Mouse (Mus musculus) neural tube, embryonic 12.5 days (tissue): ENCODE data around the gene Dpyd. TPM values are rescaled to one million over a fixed set of nuclear protein-coding genes. Genes with fewer than 3 reads are reported as not detected.

Experiments used
- ATAC-seq: fragments of 200-750 bp; cut with Nextera tagmentation; 2 replicates; pipeline ENCODE4 v1.8.0; 2017; ENCODE audit warnings: low read depth, mild to moderate bottlenecking, moderate TSS enrichment, moderate library complexity; ENCODE audit not compliant: low FRiP score
- H3K27ac ChIP-seq: fragments of 300-500 bp; sonication (generic); 2 replicates; pipeline ENCODE4 v1.5.1; 2016
- H3K27me3 ChIP-seq: fragments of 300-500 bp; sonication (generic); replicated peaks from 2 replicates; pipeline ENCODE4 v1.6.1; 2016; ENCODE audit warnings: mild to moderate bottlenecking
- H3K36me3 ChIP-seq: fragments of 300-500 bp; sonication (generic); 2 replicates; pipeline ENCODE4 v1.6.1; 2016; ENCODE audit warnings: mild to moderate bottlenecking
- H3K4me1 ChIP-seq: fragments of 300-500 bp; sonication (generic); 2 replicates; pipeline ENCODE4 v1.6.1; 2016
- H3K4me2 ChIP-seq: fragments of 300-500 bp; sonication (generic); replicated peaks from 2 replicates; pipeline ENCODE4 v1.6.1; 2016; ENCODE audit warnings: mild to moderate bottlenecking
- H3K4me3 ChIP-seq: fragments of 300-500 bp; sonication (generic); 2 replicates; pipeline ENCODE4 v1.5.1; 2016
- H3K9ac ChIP-seq: fragments of 300-500 bp; sonication (generic); 2 replicates; pipeline ENCODE4 v1.6.1; 2016; ENCODE audit warnings: mild to moderate bottlenecking
- H3K9me3 ChIP-seq: fragments of 300-500 bp; sonication (generic); 2 replicates; pipeline ENCODE4 v1.6.1; 2016; ENCODE audit warnings: mild to moderate bottlenecking
- WGBS: fragments of 180-500 bp; shearing (Covaris S2); methylation state at CpG from one replicate; pipeline ENCODE4 v1.1.7; 2016; 5-methylcytosine and 5-hydroxymethylcytosine counted together
- polyA plus RNA-seq: library from polyadenylated mRNA; unstranded; fragments of >200 nt; fragmentation: Nextera tagmentation; extraction: Ambion mirVana; gene quantifications from 2 replicates; pipeline ENCODE4 v1.2.1, GENCODE M21; 2016

The Dpyd gene
- polyA plus RNA-seq, 1 experiment from 2014 or later = 6.5 TPM

DNA sequence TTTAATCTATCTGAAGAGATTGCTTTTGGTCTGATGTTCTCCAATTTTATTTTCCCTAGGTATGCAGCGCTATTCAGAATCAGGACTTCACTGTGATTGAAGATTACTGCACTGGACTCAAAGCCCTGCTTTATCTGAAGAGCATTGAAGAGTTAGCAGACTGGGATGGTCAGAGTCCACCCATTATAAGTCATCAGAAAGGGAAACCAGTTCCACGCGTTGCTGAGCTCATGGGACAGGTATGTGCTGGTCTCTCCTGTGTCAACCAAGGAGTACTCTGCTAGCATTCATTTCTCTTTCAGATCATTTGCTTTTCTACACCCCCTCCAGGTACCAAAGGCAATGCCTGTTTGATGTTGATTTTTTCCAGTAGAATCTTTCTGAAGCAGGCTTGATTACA lies 752.8 kb downstream of the Dpyd start:
- Histone ChIP-seq H3K4me3 (no peak overlapping the region), H3K4me1 (no peaks in the 10 kb centered on the region), H3K9me3 (no peaks in the 10 kb centered on the region), H3K27me3 (no peaks in the 10 kb centered on the region), H3K27ac (no peak overlapping the region), H3K4me2 (no peak overlapping the region), H3K9ac (no peak overlapping the region), H3K36me3 (no peaks in the 10 kb centered on the region)
- no peak for ATAC-seq
- WGBS = 90% methylated on average over 3 of the region's 3 CpGs

DNA sequence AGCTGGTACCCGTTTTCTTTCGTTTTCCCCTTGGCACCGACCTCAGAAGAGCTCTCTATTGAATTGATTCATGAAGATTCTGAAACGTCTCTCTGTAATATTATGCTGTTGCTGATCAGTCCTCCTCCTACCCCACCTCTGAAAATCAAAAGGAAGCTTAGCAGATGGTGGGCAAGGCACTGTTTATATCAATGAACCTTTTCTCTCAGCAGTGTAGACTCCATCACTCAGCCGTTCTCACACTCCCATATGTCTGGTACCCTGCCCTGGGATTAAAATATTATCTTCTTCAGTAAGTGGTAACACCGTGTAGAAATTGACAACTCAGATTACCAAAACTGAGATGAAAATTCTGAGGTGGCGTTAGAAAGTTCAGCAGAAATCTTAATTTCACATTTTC lies 767.1 kb downstream of the Dpyd start:
- ATAC-seq = no peak
- Histone ChIP-seq H3K4me3 (no peak overlapping the region), H3K9me3 (no peaks in the 10 kb centered on the region), H3K36me3 (no peaks in the 10 kb centered on the region), H3K27me3 (no peaks in the 10 kb centered on the region), H3K9ac (no peak overlapping the region), H3K4me1 (no peaks in the 10 kb centered on the region), H3K4me2 (no peak overlapping the region), H3K27ac (no peak overlapping the region)
- 82% methylated on average over 7 of the region's 7 CpGs for WGBS

DNA sequence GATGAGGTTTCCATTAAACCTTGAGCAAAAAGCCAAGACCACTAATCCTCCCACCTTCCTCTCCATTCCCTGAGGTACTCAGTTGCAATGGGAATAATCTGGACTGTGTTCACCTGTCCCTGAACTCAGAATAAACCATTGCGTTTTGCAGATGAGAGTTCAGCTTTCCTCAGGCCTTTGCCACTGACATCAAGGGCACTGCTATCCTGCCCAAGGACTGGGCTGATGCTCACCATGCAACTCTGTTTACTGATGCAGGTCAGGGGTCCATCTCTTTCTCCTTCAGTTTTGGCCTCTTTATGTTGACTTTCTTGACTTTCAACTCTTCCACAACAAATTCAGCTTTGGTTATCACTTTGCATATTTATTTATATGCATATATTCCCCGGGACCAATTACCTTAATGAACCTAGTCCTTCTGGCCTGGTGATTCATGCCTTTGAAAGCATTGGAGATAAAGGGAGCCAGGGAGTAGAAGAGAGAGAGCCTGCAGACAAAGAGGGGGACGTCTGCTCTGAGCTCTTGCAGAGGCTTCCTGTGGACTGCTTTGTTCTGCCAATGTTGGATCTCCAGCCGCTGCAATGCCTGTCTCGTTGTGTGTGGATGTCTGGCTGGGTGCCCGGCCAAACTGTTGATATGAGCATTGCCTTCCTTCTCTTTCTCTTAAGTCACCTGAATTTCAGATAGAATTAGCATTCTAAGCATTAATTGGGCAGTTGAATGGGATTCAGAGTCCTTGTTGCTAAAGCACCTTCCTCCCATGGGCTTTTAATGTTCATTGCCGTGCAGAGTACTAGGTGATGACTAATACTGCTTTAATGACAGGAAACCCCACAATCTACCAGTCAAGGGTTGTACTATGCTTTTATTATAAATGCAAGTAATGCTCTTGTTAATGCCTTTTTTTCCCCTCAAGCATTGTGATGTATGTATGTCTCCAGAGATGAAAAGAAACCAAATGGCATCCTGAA lies 771.7 kb downstream of the Dpyd start:
- no peak overlapping the region for H3K27ac ChIP-seq
- WGBS = 38% methylated on average over 7 of the region's 7 CpGs
- no peaks in the 10 kb centered on the region for H3K36me3 ChIP-seq
- no peaks in the 10 kb centered on the region for H3K4me1 ChIP-seq
- no peak overlapping the region for H3K4me2 ChIP-seq
- H3K4me3 ChIP-seq = no peak overlapping the region
- H3K27me3 ChIP-seq = no peaks in the 10 kb centered on the region
- no peak overlapping the region for H3K9ac ChIP-seq
- H3K9me3 ChIP-seq = no peaks in the 10 kb centered on the region
- no peak for ATAC-seq

DNA sequence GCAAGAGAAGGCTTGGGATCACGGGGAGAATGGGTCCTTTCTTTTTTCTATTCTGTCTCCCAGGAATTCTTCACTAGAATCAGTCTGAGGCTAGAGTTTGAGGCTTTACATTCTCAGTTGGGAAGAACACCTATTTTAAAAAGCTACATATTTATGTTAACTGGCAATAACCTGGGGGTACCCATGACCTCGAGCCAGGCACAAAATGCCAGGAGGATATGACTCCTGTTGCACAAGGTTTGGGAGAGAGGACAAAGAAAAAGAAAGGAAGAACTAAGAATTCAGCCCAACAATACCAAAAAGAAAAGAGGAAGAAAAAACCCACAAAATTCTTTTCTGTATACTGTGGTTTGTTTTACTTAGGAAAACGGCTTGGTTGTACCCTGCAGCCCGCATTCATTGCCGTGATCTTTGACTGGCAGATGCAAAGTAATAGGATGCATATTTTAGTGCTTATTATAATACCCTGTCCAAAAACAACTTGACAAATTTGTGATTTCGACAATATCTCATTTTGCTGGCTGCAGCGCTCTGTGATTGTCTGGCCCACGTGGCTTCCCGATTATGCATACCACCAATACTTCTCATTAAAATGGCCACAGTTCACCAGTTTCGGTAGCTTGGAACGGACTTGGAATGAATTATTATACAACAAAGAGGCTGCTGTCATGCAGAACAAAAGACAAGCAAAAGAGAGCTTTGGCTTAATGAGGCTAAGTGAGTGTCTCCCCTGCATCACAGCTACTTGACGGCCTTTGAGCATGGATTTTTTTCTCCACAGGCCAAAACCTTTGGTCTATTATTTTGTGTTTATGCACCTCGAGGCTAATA lies 799.8 kb downstream of the Dpyd start:
- Histone ChIP-seq H3K4me2 (peak overlapping the region; percentile 20; the same call in 1 of the 2 replicates), H3K27ac (no peak overlapping the region)
- peak; percentile 75 for ATAC-seq

GRCm38 (mm10) chr3:119362392-119362791 lies 800.5 kb downstream of the Dpyd start:
- H3K36me3 ChIP-seq = no peaks in the 10 kb centered on the region
- no peaks in the 10 kb centered on the region for H3K27me3 ChIP-seq
- ATAC-seq = 0 out of 2 replicates have a peak, but pooled peaks have one; percentile 7
- no peaks in the 10 kb centered on the region for H3K4me1 ChIP-seq
- no peak overlapping the region for H3K9ac ChIP-seq
- H3K9me3 ChIP-seq = no peaks in the 10 kb centered on the region
- no peak overlapping the region for H3K4me3 ChIP-seq
- no peak overlapping the region for H3K27ac ChIP-seq
- H3K4me2 ChIP-seq = no peak overlapping the region
- 77% methylated on average over 3 of the region's 3 CpGs for WGBS

More for the DNA sequence above, 799.8 kb downstream of the Dpyd start:
- 46% methylated on average over 13 of the region's 13 CpGs for WGBS
- Histone ChIP-seq H3K9me3 (no peaks in the 10 kb centered on the region), H3K4me3 (no peak overlapping the region), H3K27me3 (no peaks in the 10 kb centered on the region), H3K36me3 (no peaks in the 10 kb centered on the region), H3K9ac (no peak overlapping the region), H3K4me1 (no peaks in the 10 kb centered on the region)

- H3K36me3 ChIP-seq = no peaks in the 10 kb centered on the region
- H3K4me2 ChIP-seq = no peak overlapping the region
- no peak overlapping the region for H3K9ac ChIP-seq
- no peak overlapping the region for H3K4me3 ChIP-seq
- no peaks in the 10 kb centered on the region for H3K9me3 ChIP-seq
- WGBS = 65% methylated on average over 2 of the region's 2 CpGs
- ATAC-seq = no peak
- no peaks in the 10 kb centered on the region for H3K4me1 ChIP-seq
- no peaks in the 10 kb centered on the region for H3K27me3 ChIP-seq
- no peak overlapping the region for H3K27ac ChIP-seq
These were observed 807.0 kb downstream of the Dpyd start for GRCm38 (mm10) chr3:119368931-119369330.

DNA sequence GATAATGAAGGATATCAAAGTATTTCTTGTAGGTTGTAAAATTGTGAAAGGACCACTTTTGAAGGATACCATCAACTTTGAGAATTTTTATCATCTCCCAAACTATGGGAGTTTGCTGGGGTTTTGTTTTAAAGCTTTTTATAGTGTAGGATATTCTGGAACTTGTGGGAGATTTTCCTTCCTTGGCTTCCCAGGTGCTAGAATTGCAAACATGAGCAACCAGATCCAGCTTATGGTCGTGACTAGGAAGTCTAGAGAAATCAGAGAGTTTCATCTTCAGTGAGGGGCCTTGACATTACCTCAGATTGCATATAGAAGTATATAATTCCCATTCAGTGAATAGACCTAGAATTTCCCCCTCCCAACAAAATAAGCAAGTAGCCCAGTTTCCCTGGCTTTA lies 819.2 kb downstream of the Dpyd start:
- no peak overlapping the region for H3K4me2 ChIP-seq
- H3K4me3 ChIP-seq = no peak overlapping the region
- 74% methylated on average over 1 of the region's 1 CpGs for WGBS
- no peak overlapping the region for H3K27ac ChIP-seq
- no peaks in the 10 kb centered on the region for H3K9me3 ChIP-seq
- no peaks in the 10 kb centered on the region for H3K27me3 ChIP-seq
- no peaks in the 10 kb centered on the region for H3K36me3 ChIP-seq
- H3K4me1 ChIP-seq = no peaks in the 10 kb centered on the region
- no peak for ATAC-seq
- no peak overlapping the region for H3K9ac ChIP-seq

DNA sequence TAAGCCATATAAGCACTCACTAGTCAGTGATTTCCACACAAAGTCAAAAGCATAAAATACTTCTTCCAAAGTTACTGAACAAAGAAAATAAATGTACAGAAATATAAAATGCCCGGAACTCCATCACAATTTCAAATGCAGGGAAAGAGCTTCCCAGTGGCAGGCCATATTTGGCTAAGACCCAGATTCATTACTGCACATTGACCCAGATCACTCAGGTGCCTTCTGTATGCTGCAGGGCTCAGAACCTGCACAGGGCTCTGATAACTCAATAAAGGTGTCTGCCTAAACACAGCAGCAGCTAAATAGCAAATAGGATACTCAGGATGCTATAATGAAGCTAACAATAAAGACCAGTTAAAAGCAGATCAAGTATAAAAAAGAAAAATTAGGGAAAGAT lies 820.5 kb downstream of the Dpyd start:
- H3K9me3 ChIP-seq = no peaks in the 10 kb centered on the region
- WGBS = 98% methylated on average over 1 of the region's 1 CpGs
- no peak overlapping the region for H3K4me3 ChIP-seq
- ATAC-seq = no peak
- H3K36me3 ChIP-seq = no peaks in the 10 kb centered on the region
- H3K4me1 ChIP-seq = 0 out of 2 replicates have a peak, but pooled peaks cover 2% of the 10 kb centered on the region
- H3K27me3 ChIP-seq = no peaks in the 10 kb centered on the region
- H3K4me2 ChIP-seq = no peak overlapping the region
- H3K27ac ChIP-seq = no peak overlapping the region
- no peak overlapping the region for H3K9ac ChIP-seq

DNA sequence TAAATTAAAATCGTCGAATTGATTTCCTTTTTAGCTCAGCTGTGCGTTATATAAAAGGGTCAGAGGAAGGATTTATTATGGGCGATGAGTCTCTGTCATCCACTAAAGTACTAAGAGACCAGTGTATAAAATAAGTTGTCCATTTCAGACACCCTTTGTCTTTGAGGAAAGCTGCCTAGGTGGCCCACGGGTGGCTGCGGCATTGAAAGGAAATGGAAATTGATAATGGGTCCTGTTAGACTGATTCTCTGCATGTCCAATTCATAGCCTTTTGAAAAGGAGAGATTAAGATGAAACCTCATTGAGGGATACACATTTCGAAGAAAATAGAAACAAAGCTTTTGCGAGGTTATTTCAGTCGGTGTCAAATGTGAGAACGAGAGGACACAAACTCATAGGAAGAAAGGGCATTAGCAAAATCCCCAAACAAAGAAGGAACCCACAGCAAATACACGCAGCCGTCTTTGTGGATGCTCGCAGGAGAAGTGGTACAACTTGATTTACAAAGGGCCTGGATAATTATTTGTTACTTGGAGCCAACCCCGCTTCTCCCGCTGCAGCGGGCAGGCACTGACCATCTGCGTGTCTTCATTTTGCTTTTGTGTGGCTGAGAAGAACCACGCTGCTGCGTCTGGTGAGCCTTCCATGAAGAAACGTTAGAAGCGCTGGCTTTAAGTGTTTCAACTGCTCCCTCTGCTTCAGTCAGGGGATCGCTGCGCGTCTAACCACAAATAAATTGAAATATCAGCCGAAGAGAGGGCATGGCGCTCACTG lies 825.6 kb downstream of the Dpyd start:
- peaks cover 2% of the 10 kb centered on the region; the same call in 1 of the 2 replicates for H3K4me1 ChIP-seq
- H3K36me3 ChIP-seq = no peaks in the 10 kb centered on the region
- no peak overlapping the region for H3K4me3 ChIP-seq
- peak; percentile 51 for ATAC-seq
- H3K9ac ChIP-seq = 0 out of 2 replicates have a peak overlapping the region, but pooled peaks have one; percentile 21
- no peaks in the 10 kb centered on the region for H3K9me3 ChIP-seq
- peak overlapping the region; percentile 45 for H3K4me2 ChIP-seq
- no peaks in the 10 kb centered on the region for H3K27me3 ChIP-seq
- H3K27ac ChIP-seq = no peak overlapping the region
- 55% methylated on average over 26 of the region's 26 CpGs for WGBS

GRCm38 (mm10) chr3:119397205-119397604 lies 835.3 kb downstream of the Dpyd start:
- 57% methylated on average over 5 of the region's 5 CpGs for WGBS
- Histone ChIP-seq H3K36me3 (no peaks in the 10 kb centered on the region), H3K27ac (no peak overlapping the region)

DNA sequence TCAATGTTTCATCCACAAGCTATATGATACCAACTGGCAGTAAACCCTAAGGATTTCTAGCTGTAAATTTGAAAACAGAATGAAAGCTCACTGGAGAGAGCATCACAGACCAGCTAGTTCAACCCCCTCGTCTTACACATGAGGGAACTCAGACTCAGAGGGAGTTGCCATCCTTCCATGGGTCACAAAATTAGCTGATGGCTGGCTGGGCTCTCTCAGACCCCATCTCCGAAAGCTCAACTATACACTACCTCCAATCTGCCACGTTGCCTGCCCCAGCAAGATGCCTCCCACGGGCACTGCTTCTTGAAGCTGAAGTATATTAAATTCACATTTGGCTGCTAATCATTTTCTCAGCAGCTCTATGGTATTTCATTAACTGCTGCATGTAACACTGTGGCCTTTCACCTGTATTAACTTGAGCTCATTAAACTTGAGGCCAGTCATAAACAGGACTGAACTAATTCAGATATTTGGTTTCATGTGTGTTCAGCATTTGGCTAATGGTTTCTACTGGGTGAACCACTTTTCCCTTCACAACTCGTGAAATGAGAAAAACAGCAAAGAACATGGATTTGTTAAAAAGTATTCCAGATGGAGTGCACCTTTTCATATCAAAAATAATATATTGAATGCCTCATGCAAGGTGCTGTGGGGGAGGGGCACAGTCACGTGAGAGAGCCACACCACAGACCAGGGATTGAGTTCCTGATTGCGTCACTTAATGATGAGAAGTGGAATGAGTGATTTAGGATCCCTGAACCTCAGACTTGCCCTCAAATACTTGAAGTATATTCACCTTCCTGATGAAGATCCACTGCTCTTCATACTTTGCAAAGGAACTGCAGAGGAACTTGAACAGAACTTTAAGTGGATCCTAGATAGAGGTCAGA lies 841.2 kb downstream of the Dpyd start:
- H3K4me3 ChIP-seq = no peak overlapping the region
- no peak overlapping the region for H3K9ac ChIP-seq
- H3K27me3 ChIP-seq = no peaks in the 10 kb centered on the region
- no peak overlapping the region for H3K27ac ChIP-seq
- ATAC-seq = no peak
- H3K9me3 ChIP-seq = no peaks in the 10 kb centered on the region
- H3K36me3 ChIP-seq = no peaks in the 10 kb centered on the region
- 76% methylated on average over 7 of the region's 7 CpGs for WGBS
- H3K4me2 ChIP-seq = no peak overlapping the region
- H3K4me1 ChIP-seq = no peaks in the 10 kb centered on the region

More at GRCm38 (mm10) chr3:119397205-119397604, 835.3 kb downstream of the Dpyd start:
- no peaks in the 10 kb centered on the region for H3K9me3 ChIP-seq
- no peaks in the 10 kb centered on the region for H3K27me3 ChIP-seq
- no peak overlapping the region for H3K9ac ChIP-seq
- no peak overlapping the region for H3K4me3 ChIP-seq
- ATAC-seq = no peak
- H3K4me2 ChIP-seq = no peak overlapping the region
- H3K4me1 ChIP-seq = no peaks in the 10 kb centered on the region
